Mouse (Mus musculus) neural tube, embryonic 11.5 days (tissue): ENCODE results near the gene Olfr275. TPM values are rescaled to one million over a fixed set of nuclear protein-coding genes. Genes with fewer than 3 reads are reported as not detected.

Experiments used
- ATAC-seq: fragments of 200-750 bp; cut with Nextera tagmentation; 2 replicates; pipeline ENCODE4 v1.8.0; 2017; ENCODE audit warnings: moderate number of reproducible peaks, mild to moderate bottlenecking, moderate TSS enrichment, moderate library complexity; ENCODE audit not compliant: insufficient read depth, low FRiP score, low TSS enrichment
- DNase-seq: peaks from one replicate; pipeline ENCODE4 v3.0.0-alpha.2; 2015; ENCODE audit warnings: low spot score
- H3K27ac ChIP-seq: fragments of 300-500 bp; sonication (generic); 2 replicates; pipeline ENCODE4 v1.5.1; 2014; ENCODE audit warnings: low read depth, mild to moderate bottlenecking, low read length
- H3K27me3 ChIP-seq: fragments of 300-500 bp; sonication (generic); 2 replicates; pipeline ENCODE4 v1.6.1; 2014; ENCODE audit warnings: mild to moderate bottlenecking, low read length, mixed read lengths; ENCODE audit not compliant: control insufficient read depth, insufficient read depth
- H3K36me3 ChIP-seq: fragments of 300-500 bp; sonication (generic); 2 replicates; pipeline ENCODE4 v1.6.1; 2014; ENCODE audit warnings: mild to moderate bottlenecking, low read length, moderate library complexity, mixed read lengths; ENCODE audit not compliant: control insufficient read depth, insufficient read depth
- H3K4me1 ChIP-seq: fragments of 300-500 bp; sonication (generic); 2 replicates; pipeline ENCODE4 v1.6.1; 2014; ENCODE audit warnings: low read length, mixed read lengths; ENCODE audit not compliant: control insufficient read depth, insufficient read depth
- H3K4me2 ChIP-seq: fragments of 300-500 bp; sonication (generic); 2 replicates; pipeline ENCODE4 v1.6.1; 2014; ENCODE audit warnings: low read depth, mild to moderate bottlenecking, moderate library complexity
- H3K4me3 ChIP-seq: fragments of 300-500 bp; sonication (generic); 2 replicates; pipeline ENCODE4 v1.5.1; 2014; ENCODE audit warnings: low read depth, low read length
- H3K9ac ChIP-seq: fragments of 300-500 bp; sonication (generic); 2 replicates; pipeline ENCODE4 v1.6.1; 2014; ENCODE audit warnings: mild to moderate bottlenecking, low read length
- H3K9me3 ChIP-seq: fragments of 300-500 bp; sonication (generic); 2 replicates; pipeline ENCODE4 v1.6.1; 2016; ENCODE audit warnings: low read length; ENCODE audit not compliant: control insufficient read depth
- WGBS: fragments of 180-500 bp; shearing (Covaris S2); extraction: QIAGEN DNeasy Blood & Tissue Kit; methylation state at CpG from one replicate; pipeline ENCODE4 v1.1.7; 2014; 5-methylcytosine and 5-hydroxymethylcytosine counted together
- polyA plus RNA-seq: library from polyadenylated mRNA; unstranded; fragments of >200 nt; fragmentation: Nextera tagmentation; extraction: Ambion mirVana; gene quantifications from 2 replicates; pipeline ENCODE4 v1.2.1, GENCODE M21; 2014

The Olfr275 gene
- polyA plus RNA-seq, 1 experiment from 2014 or later: not detected

DNA sequence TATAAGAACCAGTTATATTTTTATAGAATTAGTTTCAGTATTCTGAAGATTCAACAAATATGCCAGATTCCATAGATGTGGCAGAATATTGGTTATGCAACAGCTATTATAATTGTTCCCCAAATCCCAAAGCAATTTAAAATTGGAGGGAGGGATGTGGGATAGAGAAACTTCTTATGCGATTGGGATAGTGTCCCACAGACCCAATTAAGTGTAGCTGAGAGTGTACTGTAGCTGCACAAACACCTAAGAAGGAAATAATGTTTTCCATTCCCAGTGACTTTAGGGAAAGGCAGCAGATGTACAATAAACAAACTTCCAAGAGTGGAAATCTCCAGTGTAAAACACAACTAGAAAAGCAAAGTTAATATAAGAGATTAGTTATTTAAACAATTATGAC, 44.7 kb downstream of the Olfr275 start, which contains the start of gene Olfr273:
Gene Olfr273, minus strand, starts transcription at position 101 of the 400 bp plus-strand sequence.
- no peaks in the 10 kb centered on the region for H3K9me3 ChIP-seq
- no peak within 1 kb of the TSS for H3K4me2 ChIP-seq
- WGBS: 88% methylated on average over 1 of the region's 1 CpGs
- no peak within 1 kb of the TSS for H3K9ac ChIP-seq
- H3K4me3 ChIP-seq: no peak within 1 kb of the TSS
- ATAC-seq (no peak), DNase-seq (no peak)
- no peaks in the 10 kb centered on the region for H3K36me3 ChIP-seq
- no peaks in the 10 kb centered on the region for H3K4me1 ChIP-seq
- no peaks in the 10 kb centered on the region for H3K27me3 ChIP-seq
- no peak within 1 kb of the TSS for H3K27ac ChIP-seq

DNA sequence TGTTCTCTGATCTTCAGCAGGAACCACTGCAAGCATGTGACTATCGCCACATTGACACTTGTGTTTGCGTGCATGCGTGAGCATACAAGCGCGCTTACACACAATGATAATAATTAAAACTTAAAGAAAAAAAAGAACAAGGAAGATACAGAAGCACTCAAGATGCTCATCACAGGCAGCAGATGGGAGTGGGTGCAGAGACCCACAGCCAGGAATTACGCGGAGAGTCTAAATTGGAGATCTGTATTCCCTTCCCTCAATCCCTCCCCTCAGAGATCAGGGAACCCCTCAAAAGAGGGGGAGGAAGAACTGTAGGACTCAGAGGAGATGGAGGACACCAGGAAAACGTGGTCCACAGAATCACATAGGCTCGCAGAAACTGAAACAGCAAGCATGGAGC, 49.8 kb downstream of the Olfr275 start:
- ATAC-seq (no peak), DNase-seq (no peak)
- Histone ChIP-seq H3K9me3 (no peaks in the 10 kb centered on the region), H3K36me3 (no peaks in the 10 kb centered on the region), H3K27ac (no peak overlapping the region), H3K4me1 (no peaks in the 10 kb centered on the region), H3K4me2 (no peak overlapping the region), H3K4me3 (no peak overlapping the region), H3K9ac (no peak overlapping the region), H3K27me3 (no peaks in the 10 kb centered on the region)
- 93% methylated on average over 9 of the region's 9 CpGs for WGBS

Other genes with a start within 250 kb of the Olfr275 start
- gene Toporsl, start 218.3 kb upstream of the Olfr275 start, polyA plus RNA-seq: not detected in 2 replicates
- gene Olfr273, start 44.6 kb downstream of the Olfr275 start, polyA plus RNA-seq: not detected in 2 replicates
- not detected in 2 replicates for gene Olfr272, start 104.6 kb downstream of the Olfr275 start, polyA plus RNA-seq
- gene Olfr270, start 149.9 kb downstream of the Olfr275 start, polyA plus RNA-seq: not detected in 2 replicates
- gene Nipsnap3a, start 174.7 kb downstream of the Olfr275 start, polyA plus RNA-seq: not detected in 2 replicates
- gene Nipsnap3b, start 197.3 kb downstream of the Olfr275 start, polyA plus RNA-seq: 125 and 131 TPM in 2 replicates